Mouse (Mus musculus) retina, postnatal 7 days (tissue): Measurements from ENCODE around the gene Arl6.
A peak's percentile ranks its signal among the peaks of the same experiment; 100 is the strongest.

Experiments
- DNase-seq: peaks from one replicate; pipeline ENCODE4 v3.0.0-alpha.2; 2012; ENCODE audit warnings: low read depth, low spot score

The Arl6 gene

DNA sequence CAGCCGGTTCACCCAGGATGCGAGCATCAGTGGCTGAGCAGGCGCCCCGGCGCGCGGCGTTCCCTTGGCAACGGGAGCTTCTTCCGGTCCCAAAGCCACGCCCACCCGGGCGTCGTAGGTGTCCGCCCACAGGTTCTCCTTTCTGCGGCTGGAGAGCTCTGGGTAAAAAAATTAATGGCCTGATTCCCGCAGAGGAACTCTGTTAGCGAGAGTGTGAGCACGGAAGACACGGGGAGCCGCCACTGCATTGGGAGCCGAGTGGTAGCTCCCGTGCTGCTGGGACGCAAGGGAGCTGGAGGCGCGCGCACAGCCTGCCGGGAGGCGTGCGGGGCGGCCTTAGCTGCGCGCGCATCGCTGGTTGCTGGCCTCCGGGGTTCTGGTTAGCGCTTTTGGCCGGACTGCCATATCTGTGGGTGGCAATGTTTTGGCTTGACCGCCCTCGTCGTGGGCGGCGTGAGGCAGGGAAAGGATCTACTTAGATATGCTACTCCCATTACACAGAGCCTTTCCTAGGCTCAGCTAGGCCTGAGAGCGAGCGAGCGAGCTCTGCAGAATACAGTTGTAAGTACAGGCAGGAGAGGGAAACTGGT, at the start of gene Arl6:
Gene Arl6, minus strand, starts transcription at position 290 of the 590 bp plus-strand sequence.
- peak; percentile 86 for DNase-seq

DNA sequence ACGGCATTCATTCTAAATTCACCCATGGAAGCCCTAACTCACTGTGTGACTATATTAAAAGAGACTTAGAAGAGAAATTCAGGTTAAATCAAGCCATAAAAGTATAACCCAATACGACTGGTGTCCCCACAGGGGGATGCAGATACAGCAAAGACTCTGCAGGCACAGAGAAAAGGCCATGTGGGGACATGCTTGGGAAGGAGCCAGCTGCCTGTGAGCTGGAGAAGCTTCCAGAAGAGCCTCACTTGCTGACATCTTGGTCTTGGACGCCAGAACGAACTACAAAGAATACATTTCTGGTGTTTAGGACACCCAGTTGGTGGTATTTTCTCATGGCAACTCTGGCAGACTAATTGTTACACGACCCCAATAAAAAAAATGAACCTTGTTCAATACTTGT, 45.9 kb upstream of the Arl6 start:
- no peak for DNase-seq

DNA sequence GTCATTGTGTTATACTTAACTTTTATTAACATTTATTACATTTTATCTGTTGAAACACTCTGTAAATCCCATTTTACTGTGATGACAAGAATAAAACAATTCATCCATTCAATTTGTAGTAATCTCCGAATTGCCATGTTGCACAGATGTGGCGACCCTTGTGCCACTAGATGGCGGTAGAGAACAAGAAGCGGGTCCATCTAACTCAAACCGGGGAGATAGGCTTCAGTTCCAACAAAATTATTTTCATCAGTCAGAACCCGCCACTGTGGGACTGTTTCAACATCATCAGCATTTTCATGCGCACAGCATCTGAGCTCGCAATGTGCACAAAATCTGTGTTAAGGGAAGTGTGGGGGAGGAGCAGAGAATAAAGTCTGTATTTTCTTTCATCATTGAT, 44.2 kb upstream of the Arl6 start:
- DNase-seq: peak; percentile 72

DNA sequence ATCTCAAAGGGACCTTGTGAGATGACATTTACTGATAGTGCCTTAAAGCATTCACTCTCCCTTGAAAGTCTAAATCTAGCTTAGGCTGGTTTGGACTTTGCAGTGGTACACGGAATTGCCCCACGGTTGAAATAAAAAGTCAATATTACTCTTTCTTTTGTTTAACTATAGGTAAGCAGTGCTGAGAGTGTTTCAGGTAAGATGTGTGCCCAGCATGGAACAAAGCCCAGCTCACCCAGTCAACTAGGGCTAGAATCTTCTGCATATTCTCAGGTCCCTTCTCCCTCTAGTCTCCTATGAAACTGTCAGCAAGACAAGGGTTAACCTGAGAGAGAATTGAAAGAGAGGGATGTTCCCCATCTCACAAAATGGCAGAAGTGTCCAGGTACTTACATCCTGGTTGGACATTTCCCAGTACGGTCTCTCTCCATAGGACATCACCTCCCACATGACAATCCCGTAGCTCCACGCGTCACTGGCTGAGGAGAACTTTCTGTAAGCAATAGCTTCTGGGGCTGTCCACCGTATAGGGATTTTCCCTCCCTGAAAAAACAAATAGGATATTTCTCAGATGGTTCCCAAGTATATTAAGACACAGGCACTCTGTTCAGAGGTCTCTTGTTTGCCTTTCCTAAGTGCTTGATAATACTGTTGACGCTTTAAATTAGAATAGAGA, 43.2 kb upstream of the Arl6 start:
- DNase-seq: no peak

DNA sequence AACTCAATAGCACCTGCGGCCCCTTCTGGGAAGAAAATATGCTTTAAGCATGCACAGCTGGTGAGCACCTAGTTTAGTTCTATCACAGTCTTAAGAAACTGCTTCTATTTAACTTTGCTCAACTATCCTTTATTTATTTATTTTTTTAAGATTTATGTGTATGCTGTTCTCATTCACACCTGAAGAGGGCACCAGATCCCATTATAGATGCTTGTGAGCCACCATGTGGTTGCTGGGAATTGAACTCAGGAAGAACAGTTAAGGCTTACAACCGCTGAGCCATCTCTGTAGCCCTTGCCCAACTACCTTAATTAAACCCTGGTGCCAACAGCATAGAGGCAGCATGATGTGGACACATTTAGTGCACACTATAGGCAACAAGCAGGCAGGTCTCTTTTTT, 27.7 kb upstream of the Arl6 start:
- no peak for DNase-seq

DNA sequence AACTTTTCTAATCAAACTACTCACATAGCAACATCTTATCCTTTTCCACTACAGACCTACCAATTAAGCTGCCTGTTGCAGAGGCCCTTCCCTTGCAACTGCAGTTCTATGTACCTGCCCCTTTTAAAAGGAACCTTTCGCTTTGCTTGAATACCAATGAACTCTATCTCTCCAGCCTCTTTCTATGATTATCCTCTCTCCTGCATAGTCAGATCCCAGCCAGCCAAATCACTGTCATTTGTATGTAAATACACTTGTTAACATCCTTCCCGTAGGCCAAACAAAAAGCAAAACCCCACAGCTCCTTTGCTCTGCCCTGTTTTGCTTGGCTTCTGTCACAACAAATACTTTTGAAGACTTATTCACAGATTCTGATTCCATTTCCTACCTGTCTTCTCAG, 4.6 kb upstream of the Arl6 start:
- DNase-seq: no peak

DNA sequence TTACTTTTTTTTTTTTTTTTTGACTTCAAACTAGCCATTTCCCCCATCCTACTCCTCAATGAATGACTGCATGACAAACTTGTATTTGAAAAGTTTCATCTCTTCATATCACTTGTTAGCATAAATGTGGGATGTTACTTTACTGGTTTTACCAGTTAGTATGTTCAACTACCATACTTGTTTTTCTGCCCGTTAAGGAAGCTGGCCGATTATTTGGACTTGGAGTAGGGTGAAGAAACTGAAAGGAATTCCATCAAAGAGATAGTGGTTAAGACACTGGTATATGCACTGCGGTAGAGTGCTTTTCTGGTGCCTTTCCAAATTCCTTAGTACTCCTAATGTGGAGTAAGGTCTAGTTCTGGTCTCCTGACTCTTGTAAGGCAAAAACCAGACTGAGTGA, 794 bp upstream of the Arl6 start:
- DNase-seq: no peak

DNA sequence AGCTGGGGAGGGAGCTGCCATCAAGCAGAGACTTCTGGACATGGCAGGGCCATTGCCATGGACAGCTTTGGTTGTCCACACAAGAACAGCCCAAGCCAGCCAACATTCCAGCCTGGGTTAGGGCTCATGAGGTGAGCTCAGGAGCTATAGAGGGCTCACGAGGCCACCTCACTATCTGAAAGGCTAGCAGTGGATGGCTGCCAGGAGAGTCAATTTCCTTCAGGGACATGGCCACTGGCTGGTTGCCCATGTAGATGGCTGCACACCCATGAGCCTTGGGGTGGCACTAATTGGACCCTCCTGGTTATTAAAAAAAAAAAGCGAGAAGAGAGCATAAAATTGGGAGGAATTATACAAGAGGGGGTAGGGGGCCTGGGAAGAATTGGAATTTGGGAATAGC, 4.6 kb downstream of the Arl6 start:
- DNase-seq: no peak

DNA sequence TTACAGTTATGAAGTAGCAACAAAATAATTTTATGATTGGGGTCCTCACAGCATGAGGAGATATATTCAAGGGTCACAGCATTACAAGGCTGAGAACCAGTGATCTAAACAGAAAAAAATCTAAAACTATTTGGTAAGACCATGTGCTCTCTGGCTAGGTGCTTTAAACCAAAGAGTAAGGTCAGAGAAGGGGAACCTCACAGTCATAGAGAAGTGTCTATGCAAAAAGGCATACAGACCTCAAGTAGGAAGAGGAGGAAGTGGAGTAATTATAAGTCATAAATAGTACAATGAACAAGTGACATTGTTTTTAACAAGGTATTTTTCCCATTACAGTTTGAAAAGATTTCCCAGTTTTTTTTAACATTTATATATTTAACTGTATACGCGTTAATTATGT, 17.6 kb downstream of the Arl6 start:
- DNase-seq: no peak

DNA sequence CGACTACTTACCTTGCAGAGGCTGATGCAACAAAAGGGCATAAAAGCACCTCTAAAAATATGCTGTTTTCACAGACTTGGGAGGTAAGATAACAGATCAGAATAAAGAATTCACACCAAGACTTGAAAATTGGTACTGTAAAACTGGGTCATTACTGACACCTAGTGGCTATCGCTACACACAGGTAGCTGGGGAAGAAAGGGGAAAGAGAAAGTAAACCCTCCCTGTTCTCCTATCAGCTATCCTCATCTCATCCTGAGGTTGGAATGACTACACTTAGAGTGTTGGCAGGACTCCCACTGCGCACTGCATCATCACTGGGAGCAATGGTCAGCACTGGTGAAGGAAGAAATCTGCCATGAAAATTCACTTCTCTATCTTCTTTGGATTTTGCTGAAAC, 22.0 kb downstream of the Arl6 start:
- DNase-seq: no peak

DNA sequence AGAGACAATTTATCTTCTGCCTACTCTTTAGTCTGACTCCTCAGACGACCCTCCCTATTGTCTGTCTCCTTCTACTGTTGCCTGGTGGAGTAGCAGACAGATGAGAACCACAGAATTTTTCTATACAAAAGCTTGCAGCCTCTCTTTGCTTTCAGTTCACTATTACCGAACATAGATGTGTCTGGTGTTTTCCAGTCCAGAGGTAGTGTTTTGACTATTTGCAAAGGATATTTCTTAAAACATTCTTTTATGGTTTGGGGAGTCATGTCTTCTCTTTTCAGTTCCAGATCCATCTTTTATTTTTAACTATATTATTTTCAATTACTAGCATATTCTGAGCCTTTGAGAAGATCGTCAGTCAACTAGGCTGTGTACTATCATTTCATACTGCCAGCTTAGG, 23.5 kb downstream of the Arl6 start:
- DNase-seq: no peak

DNA sequence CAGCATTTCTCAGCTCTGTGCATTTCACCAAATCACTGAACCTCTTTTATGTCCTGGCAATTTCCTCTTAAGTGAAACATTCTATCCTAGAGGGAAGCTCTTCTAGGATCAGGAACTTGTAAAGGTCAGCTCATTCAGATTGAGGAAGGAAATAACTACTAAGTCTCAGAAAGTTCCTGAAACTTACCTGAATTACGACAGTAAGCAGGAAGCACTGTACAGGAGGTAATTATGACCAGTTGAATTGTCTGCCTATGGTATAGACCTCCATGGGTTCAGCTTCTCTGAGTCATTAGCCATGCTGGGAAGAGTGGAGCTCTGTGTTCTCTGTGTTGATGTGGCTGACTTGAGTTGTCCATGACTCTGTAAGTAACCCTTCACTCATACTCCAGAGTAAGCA, 28.4 kb downstream of the Arl6 start:
- DNase-seq: no peak

DNA sequence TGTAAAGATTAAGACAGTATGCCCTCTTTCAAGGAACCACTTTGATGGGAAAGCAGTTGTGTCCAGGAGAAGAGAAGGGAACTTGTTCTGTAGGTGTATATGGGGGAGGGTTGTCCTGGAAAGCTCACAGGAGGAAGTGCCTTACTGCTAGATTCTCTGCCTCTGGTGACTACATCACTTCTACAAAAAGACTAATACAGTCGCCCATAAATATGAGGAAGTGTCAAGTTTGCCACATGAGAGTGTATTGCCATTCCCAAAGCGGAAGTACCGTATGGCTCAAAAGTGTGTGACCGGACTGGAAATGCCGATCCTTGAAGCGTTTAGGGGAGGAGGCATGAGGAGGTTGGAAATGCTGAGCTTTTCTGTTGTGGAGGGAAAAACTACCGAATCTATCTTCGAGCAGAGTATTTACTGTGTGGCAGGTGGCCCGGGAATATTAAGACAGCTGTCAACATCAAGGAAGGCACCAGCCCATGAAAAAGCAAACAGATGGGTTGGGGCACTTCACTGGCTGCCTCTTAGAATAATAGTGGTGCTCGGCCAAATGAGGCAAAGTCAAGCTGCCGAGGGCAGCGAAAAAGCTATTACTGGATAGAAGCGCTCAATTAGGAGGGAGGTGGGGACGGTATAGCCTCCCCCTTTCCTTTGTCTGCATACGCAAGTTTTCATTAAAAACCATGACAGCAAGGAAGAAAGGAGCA, 35.0 kb downstream of the Arl6 start:
- DNase-seq: no peak

DNA sequence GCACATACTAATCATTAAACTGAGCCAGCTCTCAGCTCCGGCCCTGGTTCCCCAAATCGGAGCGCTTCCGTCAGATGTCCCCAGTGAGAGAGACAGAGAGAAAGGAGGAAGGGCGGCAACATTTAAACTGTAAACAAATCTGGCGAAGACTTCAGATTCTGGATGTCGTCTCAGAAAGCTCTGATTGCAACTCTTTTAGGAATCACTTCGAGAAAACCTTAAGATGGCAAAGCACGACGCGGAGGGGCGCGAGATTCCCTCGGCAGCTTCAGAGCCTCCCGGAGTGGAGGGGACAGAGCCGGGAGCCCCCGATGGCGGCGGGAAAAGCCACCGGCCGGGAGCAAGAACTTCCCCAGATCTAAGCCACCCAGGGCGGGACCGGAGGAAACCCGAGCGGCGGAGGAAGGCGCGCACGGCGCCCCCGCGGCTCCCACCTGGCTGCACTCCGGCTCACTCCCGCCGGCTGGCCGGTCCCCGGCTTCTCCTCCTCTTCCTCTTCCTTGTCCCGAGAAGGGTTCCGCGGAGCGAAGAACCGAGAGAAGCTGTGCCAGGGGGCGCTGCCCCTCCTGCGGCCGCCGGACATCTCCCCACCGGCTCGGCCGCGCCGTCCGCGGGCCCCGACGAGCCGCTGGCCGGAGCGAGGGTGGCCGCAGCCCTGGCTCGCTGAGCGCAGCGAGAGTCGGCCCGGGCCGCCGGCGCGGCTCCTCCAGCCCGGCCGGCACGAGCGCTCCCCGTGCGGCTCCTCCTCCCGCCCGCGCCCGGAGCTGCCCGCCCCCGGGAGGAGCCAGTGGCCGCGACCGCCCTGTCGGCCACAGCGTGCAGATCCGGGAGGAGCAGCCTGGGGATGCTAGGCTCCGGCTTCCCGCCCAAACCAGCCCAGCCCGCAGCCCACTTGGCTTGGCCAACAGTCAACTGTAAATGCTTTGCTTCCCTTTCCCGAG, 38.6 kb downstream of the Arl6 start, which contains the start of gene Crybg3:
Gene Crybg3, minus strand, starts transcription at position 669 of the 941 bp plus-strand sequence.
- no peak for DNase-seq

DNA sequence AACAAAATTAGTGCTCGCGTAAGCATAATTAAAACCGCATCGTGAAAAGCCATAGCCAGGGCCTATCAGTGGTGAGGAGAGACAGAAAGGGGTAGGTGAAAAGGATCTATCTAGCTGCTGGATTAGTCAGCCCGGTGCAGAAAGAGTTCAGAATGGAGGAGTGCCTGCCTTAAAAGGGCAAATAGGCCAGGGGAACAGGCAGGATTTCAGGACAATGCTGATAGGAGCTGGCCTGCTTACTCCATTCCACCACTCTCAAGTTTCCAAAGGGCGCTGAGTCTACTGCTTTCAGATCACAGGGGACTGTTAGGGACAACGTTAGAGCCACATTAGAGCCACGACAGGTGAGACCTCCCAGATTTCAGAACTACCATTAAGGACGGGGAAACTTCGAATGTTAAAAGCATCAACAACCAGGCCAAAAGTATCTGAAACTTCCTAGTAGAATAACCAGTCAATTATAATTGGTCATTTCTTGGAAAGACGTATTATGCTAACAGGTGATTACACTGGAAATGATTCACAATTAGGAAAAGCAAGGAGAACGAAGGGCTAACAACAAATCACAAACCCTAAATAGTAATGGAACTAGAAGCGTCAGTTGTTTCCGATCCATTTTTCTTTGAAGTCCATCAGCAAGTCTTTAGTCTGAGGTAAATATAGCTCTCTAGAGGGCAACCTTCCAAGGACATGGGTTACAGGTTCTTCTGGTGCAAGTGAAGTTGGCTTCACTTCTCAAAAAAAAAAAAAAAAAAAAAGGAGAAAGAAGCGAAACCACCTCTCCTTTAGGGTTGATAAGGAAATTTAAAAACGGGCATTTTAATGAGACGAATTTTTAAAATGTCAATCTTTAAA, 39.6 kb downstream of the Arl6 start:
- no peak for DNase-seq

DNA sequence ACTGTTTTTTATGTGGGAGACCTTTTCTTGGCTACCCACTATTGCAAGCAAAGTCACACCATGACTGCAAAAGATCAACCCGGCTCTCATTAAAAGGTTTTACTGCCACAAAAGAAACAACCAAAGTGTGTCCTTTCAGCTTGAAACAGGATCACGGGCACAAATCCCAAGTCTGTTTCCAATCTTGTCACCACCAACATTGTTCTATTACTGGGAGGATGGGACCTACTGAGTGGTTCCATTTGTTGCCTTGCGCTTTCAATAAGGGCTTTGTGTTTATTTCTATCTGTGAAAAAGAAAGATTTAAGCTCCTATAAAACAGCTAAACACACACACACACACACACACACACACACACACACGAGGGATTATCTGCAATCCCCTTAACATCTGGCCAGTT, 40.2 kb downstream of the Arl6 start:
- no peak for DNase-seq

DNA sequence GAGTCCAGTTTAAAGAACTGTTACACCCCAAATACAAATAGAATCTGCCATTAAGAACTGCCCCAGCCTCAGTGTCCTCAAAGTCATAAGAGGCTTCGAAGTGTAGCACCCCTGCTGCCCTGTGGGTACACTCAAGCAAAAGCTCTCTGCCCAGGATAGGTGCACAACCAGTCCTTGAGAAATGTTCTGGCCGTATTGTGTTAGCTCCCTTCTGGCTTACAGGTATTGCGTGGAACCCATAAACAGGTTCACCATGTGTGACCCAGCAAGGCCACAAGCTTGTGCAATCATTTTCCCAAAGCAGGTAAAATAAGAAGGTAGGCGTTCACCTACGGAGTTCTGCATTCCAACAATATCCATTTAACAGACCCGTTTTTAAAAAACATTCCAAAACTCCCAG, 41.9 kb downstream of the Arl6 start:
- no peak for DNase-seq

DNA sequence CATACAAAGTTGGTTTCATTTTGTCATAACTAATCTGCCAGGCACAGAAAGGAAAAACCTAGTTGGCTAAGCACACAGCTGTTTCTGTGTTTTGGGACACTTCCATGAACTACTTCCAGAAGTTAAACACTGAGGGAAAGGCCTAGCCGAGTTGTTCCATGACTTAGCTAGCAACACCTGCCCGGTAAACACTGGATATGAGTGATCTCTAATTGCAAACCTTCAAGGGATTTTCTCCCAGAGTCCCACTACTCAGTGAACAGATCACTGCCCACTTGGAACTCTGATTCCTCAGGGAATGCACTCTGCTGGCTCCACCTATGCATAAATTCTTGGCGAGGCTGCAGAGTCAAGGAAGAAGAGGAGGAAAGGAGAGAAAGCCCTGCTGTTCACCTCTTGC, 44.5 kb downstream of the Arl6 start:
- no peak for DNase-seq

DNA sequence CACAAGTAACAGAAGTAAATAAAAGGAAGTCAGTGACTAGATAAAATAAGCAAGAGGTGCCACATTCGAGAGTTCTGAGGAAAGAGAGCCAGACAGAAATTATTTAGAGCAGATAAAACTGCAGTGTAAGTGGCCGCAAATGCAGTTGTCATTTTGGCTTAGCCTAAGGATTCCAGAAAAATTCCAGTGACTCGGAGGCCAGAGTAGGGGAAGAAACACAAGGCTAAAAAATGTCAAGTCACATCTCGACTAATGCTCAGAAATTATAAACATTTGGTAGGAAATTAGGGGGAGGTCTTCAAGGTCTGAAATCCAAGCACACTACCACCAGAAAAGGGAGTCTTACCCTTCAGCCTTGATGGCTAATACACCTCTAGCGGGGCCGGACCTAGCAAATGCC, 48.4 kb downstream of the Arl6 start:
- no peak for DNase-seq

DNA sequence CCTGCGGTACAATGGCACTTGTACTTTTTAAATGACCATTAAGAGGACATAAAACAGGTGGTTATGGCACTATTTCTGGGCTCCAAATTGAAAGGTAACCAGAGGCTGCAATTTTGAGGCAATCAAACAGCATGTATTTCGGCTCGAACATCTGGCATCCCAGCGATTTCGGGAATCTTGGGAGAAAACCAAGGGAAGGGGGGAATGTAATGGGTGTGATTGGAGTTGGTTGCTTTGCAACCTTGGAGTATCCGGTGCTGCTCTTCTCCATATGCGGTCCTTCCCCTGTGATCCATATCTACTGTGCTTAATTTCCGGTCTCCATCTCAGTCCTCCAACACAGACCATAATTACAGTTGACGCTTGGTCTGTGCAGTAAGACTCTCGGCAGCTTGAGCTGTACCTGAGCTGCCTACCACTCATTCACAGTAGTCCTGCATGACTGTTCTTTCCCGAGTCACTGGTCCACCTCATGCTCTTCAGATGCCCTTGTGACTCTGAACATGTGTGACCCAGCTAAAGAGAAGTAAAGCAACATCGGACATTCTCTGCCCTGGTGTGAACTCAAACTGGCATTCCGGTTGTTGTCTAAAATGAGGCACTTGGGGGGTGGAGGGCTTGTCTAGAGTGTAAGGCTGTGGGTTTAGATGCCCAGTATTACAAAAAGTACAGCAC, 50.7 kb downstream of the Arl6 start:
- DNase-seq: no peak

DNA sequence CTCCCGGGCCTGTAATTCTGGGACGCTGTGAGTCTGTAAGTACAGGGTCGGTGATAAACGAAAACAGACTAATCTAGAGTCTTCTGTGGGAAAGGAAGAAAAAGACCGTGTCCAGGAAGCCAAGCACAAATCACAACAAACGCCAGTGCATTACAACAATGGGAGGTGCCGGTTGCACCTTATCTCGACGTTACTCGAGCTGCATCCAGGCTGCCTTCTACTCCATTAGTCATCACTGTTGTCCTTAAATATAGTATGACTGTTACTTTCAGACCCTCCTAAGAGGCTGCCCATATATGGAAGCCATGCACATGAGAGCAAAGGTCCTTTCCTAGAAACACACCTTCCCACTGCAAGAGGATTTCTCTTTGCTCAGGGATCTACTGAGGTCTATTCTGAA, 51.4 kb downstream of the Arl6 start:
- no peak for DNase-seq
